Mouse (Mus musculus): ENCODE results near the gene Grm3.
A peak's percentile ranks its signal among the peaks of the same experiment; 100 is the strongest.

Grm3 gene

GRCm38 (mm10) chr5:9724956-9725600 lies at the start of gene Grm3:
Gene Grm3, minus strand, starts transcription at chr5:9725170.
- no peak for DNase-seq

GRCm38 (mm10) chr5:9755751-9756150 lies 30.8 kb upstream of the Grm3 start:
- no peak for DNase-seq

GRCm38 (mm10) chr5:9748184-9748583 lies 23.2 kb upstream of the Grm3 start:
- no peak for DNase-seq

- no peak for DNase-seq
Measured at GRCm38 (mm10) chr5:9744120-9744519, 19.1 kb upstream of the Grm3 start.

- DNase-seq, result no peak
Measured at GRCm38 (mm10) chr5:9725601-9726268, 765 bp upstream of the Grm3 start.

- no peak for DNase-seq
Measured at GRCm38 (mm10) chr5:9724287-9724955, 549 bp downstream of the Grm3 start.

GRCm38 (mm10) chr5:9721136-9721535 lies 3.8 kb downstream of the Grm3 start:
- DNase-seq, result no peak

GRCm38 (mm10) chr5:9716295-9716694 lies 8.7 kb downstream of the Grm3 start:
- no peak for DNase-seq

- no peak for DNase-seq
Measured at GRCm38 (mm10) chr5:9707096-9707495, 17.9 kb downstream of the Grm3 start.

GRCm38 (mm10) chr5:9703385-9704009 lies 21.5 kb downstream of the Grm3 start:
- DNase-seq, result no peak

GRCm38 (mm10) chr5:9702656-9703384 lies 22.1 kb downstream of the Grm3 start:
- no peak for DNase-seq

GRCm38 (mm10) chr5:9692333-9692732 lies 32.6 kb downstream of the Grm3 start:
- DNase-seq, result no peak

- DNase-seq, result no peak
Measured at GRCm38 (mm10) chr5:9690599-9691242, 34.2 kb downstream of the Grm3 start.

GRCm38 (mm10) chr5:9690192-9690591 lies 34.8 kb downstream of the Grm3 start:
- no peak for DNase-seq

GRCm38 (mm10) chr5:9683204-9683603 lies 41.8 kb downstream of the Grm3 start:
- DNase-seq, result no peak

- DNase-seq, result no peak
Measured at GRCm38 (mm10) chr5:9669002-9669401, 56.0 kb downstream of the Grm3 start.

- no peak for DNase-seq
Measured at GRCm38 (mm10) chr5:9663416-9663815, 61.6 kb downstream of the Grm3 start.

GRCm38 (mm10) chr5:9661870-9662589 lies 62.9 kb downstream of the Grm3 start:
- no peak for DNase-seq

GRCm38 (mm10) chr5:9638612-9639011 lies 86.4 kb downstream of the Grm3 start:
- DNase-seq, result no peak

GRCm38 (mm10) chr5:9627220-9627619 lies 97.8 kb downstream of the Grm3 start:
- DNase-seq, result peak; percentile 35

- DNase-seq, result no peak
Measured at GRCm38 (mm10) chr5:9624396-9624795, 100.6 kb downstream of the Grm3 start.

- DNase-seq, result no peak
Measured at GRCm38 (mm10) chr5:9623095-9623459, 101.9 kb downstream of the Grm3 start.

Measured in kidney, adult 9 months (tissue).